Mouse (Mus musculus): ENCODE results near the gene Cacna1i.

Cacna1i gene

DNA sequence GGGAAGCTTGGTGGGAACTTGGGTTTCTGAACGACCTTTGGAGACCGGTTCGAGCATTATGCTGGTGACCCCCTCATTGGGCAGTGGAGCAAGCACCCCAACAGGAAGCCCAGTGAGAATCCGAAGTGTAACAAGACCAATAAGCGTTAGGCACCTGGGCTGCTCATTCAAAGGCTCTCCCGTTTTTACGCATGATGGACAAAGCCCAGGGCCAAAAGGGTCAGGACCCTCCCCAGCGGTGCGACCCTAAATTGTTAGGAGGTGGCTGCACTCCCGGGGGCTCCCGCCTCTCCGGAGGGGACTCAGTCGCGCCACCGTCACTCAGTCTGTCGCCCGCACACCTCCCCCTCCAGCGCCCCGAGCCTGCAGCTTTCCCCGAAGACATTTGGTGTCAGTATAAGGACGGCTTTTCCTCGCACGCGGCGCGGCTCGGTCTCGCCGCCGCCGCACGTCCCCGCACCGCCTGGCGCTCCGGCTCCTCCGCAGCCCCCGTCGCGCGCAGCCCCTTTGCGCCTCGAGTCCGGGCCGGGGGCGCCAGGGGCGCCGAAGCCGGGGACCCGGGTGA, at the start of gene Cacna1i:
Gene Cacna1i (plus strand): TSS at position 388 of the 565 bp plus-strand sequence.
- peak; percentile 14 for DNase-seq

GRCm38 (mm10) chr15:80248135-80248534, 38.9 kb upstream of the Cacna1i start:
- DNase-seq: no peak

GRCm38 (mm10) chr15:80248596-80248995, 38.4 kb upstream of the Cacna1i start:
- no peak for DNase-seq

DNA sequence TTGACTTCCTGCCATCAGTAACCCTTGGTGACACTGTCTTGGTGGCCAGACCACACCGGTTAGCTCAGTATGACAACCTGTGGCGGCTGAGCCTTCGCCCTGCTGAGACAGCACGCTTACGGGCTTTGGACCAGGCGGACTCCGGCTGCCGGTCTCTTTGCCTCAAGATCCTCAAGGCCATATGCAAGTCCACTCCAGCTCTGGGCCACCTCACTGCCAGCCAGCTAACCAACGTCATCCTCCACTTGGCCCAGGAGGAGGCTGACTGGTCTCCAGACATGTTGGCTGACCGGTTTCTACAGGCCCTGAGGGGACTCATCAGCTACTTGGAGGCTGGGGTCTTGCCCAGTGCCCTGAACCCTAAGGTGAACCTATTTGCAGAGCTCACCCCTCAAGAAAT, 37.4 kb upstream of the Cacna1i start:
- no peak for DNase-seq

GRCm38 (mm10) chr15:80250586-80250985, 36.5 kb upstream of the Cacna1i start:
- DNase-seq: no peak

DNA sequence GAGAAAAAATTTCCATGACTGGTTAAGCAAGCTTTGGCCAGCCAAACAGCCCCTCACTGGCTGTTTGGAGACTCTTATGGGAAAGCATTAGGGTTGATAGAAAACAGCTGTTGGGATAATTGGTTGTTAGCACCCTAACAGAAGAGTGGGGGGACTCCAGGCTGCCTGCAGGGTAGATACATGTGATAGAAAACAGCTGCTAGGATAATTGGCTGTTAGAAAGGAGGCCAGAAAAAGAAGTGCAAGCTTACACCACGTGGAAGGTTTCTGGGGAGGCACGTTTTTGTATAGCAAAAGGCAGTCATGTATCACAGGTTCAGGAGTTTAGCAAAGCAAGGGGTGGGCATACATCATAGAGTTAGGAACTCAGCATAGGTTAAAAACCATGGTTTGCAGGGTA, 33.5 kb upstream of the Cacna1i start:
- no peak for DNase-seq

DNA sequence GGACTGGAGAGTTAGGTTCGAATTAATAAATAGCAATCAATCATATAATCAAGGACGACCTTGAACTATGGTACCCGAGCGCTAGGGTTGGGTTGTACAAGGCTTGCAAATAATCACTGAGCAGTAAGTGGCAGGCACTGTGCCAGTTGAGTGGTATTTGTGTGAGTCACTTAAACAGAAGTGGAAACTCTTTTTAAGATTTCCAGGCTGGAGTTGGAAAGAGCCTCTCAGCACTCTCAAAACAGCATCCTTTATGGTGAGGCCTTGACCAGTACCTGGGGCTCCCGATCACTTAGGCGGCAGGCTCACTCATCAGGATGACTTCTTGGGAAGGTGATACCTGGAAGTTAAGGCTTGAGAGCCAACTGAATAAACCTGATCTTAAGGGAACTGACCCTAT, 32.8 kb upstream of the Cacna1i start:
- DNase-seq: no peak

DNA sequence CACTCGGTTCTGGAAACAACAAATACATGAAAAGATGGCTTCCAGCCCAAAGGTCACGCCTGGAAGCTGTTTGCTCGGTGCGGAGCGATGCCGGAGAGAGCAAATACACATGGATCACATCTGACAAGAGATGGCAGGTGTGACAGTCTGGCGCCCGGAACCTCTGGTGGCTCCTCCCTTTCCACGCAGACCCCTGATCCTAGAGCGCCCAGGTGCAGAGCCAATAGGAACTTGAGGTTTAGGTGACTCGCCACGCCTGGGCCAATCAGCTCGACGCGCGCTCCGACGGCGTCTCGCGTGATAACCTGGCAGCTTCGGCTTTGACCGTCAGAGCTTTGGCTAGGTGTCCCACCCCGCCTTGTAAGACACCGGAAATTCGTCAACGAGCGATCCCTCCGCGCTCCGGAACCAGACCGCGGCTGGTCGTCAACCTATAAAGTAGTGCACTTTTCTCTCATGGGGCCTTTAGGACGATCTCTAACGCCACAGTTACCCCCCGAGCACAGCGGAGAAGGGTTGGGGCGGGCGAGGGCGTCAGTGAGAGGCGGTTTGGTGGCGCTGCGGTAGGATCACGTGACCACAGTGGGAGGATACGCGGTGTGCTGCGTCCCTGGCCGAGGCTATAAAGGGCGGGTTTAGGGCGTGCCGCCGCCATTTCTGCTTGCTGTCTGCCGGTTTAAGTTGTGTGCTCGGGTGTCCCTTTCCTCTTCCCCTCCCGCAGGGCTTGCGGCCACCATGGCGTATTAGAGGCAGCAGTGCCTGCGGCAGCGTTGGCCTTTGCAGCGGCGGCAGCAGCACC, 32.0 kb upstream of the Cacna1i start, which contains the start of gene Atf4:
Gene Atf4 (plus strand): TSS at position 338 of the 799 bp plus-strand sequence.
- peak; percentile 97 for DNase-seq

- DNase-seq: peak; percentile 64
Observed at GRCm38 (mm10) chr15:80255646-80256121, 31.4 kb upstream of the Cacna1i start.

DNA sequence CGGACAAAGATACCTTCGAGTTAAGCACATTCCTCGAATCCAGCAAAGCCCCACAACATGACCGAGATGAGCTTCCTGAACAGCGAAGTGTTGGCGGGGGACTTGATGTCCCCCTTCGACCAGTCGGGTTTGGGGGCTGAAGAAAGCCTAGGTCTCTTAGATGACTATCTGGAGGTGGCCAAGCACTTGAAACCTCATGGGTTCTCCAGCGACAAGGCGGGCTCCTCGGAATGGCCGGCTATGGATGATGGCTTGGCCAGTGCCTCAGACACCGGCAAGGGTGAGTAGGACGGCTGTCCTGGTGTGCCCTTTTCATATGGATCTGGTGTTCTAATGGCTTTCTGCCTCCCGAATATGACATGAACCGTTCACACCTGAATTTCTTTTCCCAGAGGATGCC, 30.8 kb upstream of the Cacna1i start:
- peak; percentile 24 for DNase-seq

- DNase-seq: no peak
Observed at GRCm38 (mm10) chr15:80256656-80257601, 30.1 kb upstream of the Cacna1i start.

- no peak for DNase-seq
Observed at GRCm38 (mm10) chr15:80257602-80258239, 29.3 kb upstream of the Cacna1i start.

- no peak for DNase-seq
Observed at GRCm38 (mm10) chr15:80258240-80259170, 28.5 kb upstream of the Cacna1i start.

- DNase-seq: no peak
Observed at GRCm38 (mm10) chr15:80259406-80260045, 27.5 kb upstream of the Cacna1i start.

DNA sequence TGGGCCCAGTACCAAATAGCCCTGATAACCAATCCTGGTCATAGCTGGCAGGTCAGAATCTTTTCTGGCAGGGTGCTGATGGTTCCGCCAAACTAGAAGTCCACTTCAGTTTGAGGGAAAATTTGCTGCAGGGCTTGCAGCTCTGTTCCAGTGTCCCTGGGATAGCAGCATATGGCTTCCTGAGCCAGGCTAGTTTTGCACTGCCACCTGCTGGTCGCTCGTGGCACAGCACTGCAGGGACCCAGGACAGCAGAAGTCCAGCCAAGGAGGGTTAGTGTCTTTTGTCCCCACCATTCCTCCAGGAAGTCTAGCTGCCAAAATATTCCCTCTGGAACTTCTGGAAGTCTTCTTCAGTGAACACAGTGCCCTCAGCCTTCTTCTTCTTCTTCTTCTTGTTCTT, 26.4 kb upstream of the Cacna1i start:
- peak; percentile 81 for DNase-seq

DNA sequence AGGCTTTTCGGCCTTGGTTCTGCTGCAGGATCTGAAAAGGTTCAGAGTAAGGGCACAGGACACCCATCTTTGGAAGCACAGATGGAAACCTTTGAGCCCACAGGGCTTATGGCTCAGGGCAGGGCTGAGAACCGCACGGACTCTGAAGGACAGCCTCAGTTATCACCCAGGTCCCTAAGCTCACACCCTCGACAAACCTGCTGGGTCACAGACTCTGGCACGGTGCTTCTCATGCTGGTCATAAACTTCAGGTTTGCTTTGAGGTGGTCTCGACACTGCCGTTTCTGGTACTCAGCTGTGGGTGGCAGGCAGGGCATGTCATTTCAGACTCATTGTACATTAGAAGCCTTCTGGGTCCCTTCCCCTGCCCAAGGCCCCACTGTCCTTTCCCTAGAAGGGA, 25.9 kb upstream of the Cacna1i start:
- no peak for DNase-seq

- DNase-seq: peak; percentile 93
Observed at GRCm38 (mm10) chr15:80263610-80264575, 23.1 kb upstream of the Cacna1i start, which contains the start of gene Rps19bp1. Gene Rps19bp1, minus strand, starts transcription at chr15:80264315.

DNA sequence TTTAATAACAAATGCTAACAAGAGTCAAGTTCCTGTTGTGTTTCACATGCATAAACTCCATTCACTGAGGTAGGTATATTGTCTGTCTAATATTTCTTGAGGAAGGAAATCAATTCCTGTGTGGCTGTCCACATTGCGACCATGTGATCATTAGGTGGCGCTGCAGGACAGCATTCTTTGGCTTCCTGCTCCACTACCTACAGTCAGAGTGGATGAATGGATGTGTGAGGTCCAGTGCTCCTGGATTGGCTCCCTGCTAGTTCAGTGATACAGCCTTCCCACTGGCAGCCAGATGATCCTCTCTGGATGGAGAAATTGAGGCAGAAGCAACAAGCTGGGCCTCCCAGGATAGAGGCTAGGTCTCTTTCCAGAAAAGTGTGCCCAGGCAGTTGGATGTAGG, 20.8 kb upstream of the Cacna1i start:
- DNase-seq: peak; percentile 71

GRCm38 (mm10) chr15:80271858-80272396, 15.1 kb upstream of the Cacna1i start:
- no peak for DNase-seq
